Mouse (Mus musculus): ENCODE measurements at regions not wholly inside any gene's neighbourhood (a gene's known extent, or its start where the extent isn't known, plus 50 kb on each side); places are given as distances from the start of the nearest gene placed in this dataset.

GRCm38 (mm10) chr12:12882931-12883553 lies 58.7 kb downstream of the Mycn start:
- ATAC-seq (replicated peaks; ENCODE audit: low FRiP score, poor library complexity, severe bottlenecking), result no peak

GRCm38 (mm10) chr12:12878031-12878430 lies 63.7 kb downstream of the Mycn start:
- no peak for ATAC-seq (replicated peaks; ENCODE audit: low FRiP score, poor library complexity, severe bottlenecking)

- no peak for ATAC-seq (replicated peaks; ENCODE audit: low FRiP score, poor library complexity, severe bottlenecking)
Measured at GRCm38 (mm10) chr12:12877539-12877938, 64.2 kb downstream of the Mycn start.

GRCm38 (mm10) chr12:12875976-12876745 lies 65.6 kb downstream of the Mycn start:
- ATAC-seq (replicated peaks; ENCODE audit: low FRiP score, poor library complexity, severe bottlenecking), result no peak

GRCm38 (mm10) chr12:12873551-12873950 lies 68.2 kb downstream of the Mycn start:
- ATAC-seq (replicated peaks; ENCODE audit: low FRiP score, poor library complexity, severe bottlenecking), result no peak

GRCm38 (mm10) chr12:12872974-12873373 lies 68.7 kb downstream of the Mycn start:
- no peak for ATAC-seq (replicated peaks; ENCODE audit: low FRiP score, poor library complexity, severe bottlenecking)

GRCm38 (mm10) chr12:12871272-12871671 lies 70.4 kb downstream of the Mycn start:
- ATAC-seq (replicated peaks; ENCODE audit: low FRiP score, poor library complexity, severe bottlenecking), result no peak

GRCm38 (mm10) chr12:12866590-12866989 lies 75.1 kb downstream of the Mycn start:
- ATAC-seq (replicated peaks; ENCODE audit: low FRiP score, poor library complexity, severe bottlenecking), result no peak

GRCm38 (mm10) chr12:12850681-12851080 lies 91.0 kb downstream of the Mycn start:
- ATAC-seq (replicated peaks; ENCODE audit: low FRiP score, poor library complexity, severe bottlenecking), result no peak

GRCm38 (mm10) chr12:12846716-12847115 lies 95.0 kb downstream of the Mycn start:
- no peak for ATAC-seq (replicated peaks; ENCODE audit: low FRiP score, poor library complexity, severe bottlenecking)

- ATAC-seq (replicated peaks; ENCODE audit: low FRiP score, poor library complexity, severe bottlenecking), result no peak
Measured at GRCm38 (mm10) chr12:12842247-12842957, 99.3 kb downstream of the Mycn start.

GRCm38 (mm10) chr12:12841385-12842238 lies 100.1 kb downstream of the Mycn start:
- no peak for ATAC-seq (replicated peaks; ENCODE audit: low FRiP score, poor library complexity, severe bottlenecking)

- ATAC-seq (replicated peaks; ENCODE audit: low FRiP score, poor library complexity, severe bottlenecking), result no peak
Measured at GRCm38 (mm10) chr12:12840661-12841384, 100.9 kb downstream of the Mycn start.

- ATAC-seq (replicated peaks; ENCODE audit: low FRiP score, poor library complexity, severe bottlenecking), result no peak
Measured at GRCm38 (mm10) chr12:12837775-12838174, 103.9 kb downstream of the Mycn start.

- no peak for ATAC-seq (replicated peaks; ENCODE audit: low FRiP score, poor library complexity, severe bottlenecking)
Measured at GRCm38 (mm10) chr12:12827821-12828641, 113.7 kb downstream of the Mycn start.

- ATAC-seq (replicated peaks; ENCODE audit: low FRiP score, poor library complexity, severe bottlenecking), result no peak
Measured at GRCm38 (mm10) chr12:12827379-12827778, 114.3 kb downstream of the Mycn start.

GRCm38 (mm10) chr12:12826431-12826830 lies 115.3 kb downstream of the Mycn start:
- ATAC-seq (replicated peaks; ENCODE audit: low FRiP score, poor library complexity, severe bottlenecking), result no peak

- no peak for ATAC-seq (replicated peaks; ENCODE audit: low FRiP score, poor library complexity, severe bottlenecking)
Measured at GRCm38 (mm10) chr12:12825842-12826241, 115.9 kb downstream of the Mycn start.

GRCm38 (mm10) chr12:12821473-12821872 lies 120.2 kb downstream of the Mycn start:
- ATAC-seq (replicated peaks; ENCODE audit: low FRiP score, poor library complexity, severe bottlenecking), result no peak
